Mouse (Mus musculus) inflammation-experienced regulatory T-cells, adult 6 months (primary cell): ENCODE results near the gene Gpld1. TPM values are rescaled to one million over a fixed set of nuclear protein-coding genes. Genes with fewer than 3 reads are reported as not detected.
A peak's percentile ranks its signal among the peaks of the same experiment; 100 is the strongest.

Experiments
- ATAC-seq: one replicate; pipeline ENCODE4 v1.8.0; 2017
- polyA plus RNA-seq, 3 experiments: library from polyadenylated mRNA; unstranded; fragments of 100-300 nt; shearing (Covaris generic); gene quantifications; one replicate each; pipeline ENCODE4 v1.2.1; 2017

The Gpld1 gene
- polyA plus RNA-seq: 1 to 10 TPM; 1.0 to 3.3 (median 1.9) TPM

- ATAC-seq: no peak
These were observed at the start of gene Gpld1 for GRCm38 (mm10) chr13:24942512-24943282. Gene Gpld1 (plus strand): TSS chr13:24943152.

DNA sequence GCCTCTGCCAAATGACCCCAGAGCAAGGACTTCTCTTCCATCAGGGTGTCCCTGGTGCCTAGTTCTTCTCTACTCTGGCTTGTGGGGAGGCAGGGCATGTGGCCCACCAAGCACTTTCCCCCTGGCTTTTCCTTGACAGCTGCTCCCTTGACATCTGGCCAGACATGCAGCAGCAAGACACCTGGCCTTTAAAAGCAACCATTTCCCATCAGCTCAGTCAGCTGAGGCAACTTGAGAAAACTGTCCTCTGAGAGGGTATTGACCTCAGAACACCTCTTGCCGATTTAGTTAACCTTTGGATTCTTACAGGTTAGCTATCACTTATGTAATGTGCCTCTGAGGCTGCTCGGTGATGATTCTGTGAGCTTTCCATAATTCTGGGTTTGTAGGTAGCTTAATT, 49.1 kb upstream of the Gpld1 start:
- no peak for ATAC-seq

DNA sequence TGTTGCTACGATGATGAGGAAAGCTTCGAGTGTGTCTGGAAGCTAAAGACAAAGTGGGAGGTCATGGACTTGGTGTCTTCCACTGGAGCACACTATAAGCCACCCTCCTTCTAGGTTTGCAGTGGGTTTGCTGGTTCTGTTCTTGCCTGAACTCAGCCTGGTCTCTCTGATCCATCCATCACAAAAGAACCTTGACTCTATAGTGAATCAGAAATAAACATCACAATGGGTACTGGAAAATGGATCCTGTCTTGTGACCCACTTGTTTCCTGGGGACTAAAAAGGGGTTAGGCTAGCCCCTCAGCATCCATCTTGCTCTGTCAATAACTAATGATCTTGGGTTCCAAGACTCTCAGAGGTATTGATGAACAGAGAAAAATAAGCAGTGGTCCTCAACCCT, 41.0 kb upstream of the Gpld1 start:
- no peak for ATAC-seq

DNA sequence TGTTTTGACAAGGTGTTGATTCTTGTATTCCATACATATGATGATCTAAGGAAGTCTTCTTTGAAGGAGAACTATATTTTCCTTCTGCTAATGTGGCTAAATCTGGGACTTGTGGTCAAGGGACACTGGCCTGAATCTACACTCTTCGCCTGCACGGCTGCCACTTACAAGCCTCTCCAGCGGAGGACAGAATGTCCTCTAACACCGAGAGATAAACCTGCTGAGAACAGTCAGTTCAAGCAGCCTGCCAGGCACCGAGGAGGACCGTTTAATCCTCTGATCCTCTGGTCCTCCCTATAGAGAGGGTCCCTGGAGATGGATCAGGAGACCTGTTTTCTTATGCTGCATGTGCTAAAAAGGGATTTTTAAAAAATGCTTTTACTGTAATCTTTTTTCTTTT, 39.5 kb upstream of the Gpld1 start:
- ATAC-seq: no peak

- ATAC-seq: no peak
These were observed 37.5 kb upstream of the Gpld1 start for GRCm38 (mm10) chr13:24905422-24905821.

- ATAC-seq: no peak
These were observed 36.0 kb upstream of the Gpld1 start for GRCm38 (mm10) chr13:24906831-24907570.

- ATAC-seq: no peak
These were observed 33.8 kb upstream of the Gpld1 start for GRCm38 (mm10) chr13:24909112-24909511.

DNA sequence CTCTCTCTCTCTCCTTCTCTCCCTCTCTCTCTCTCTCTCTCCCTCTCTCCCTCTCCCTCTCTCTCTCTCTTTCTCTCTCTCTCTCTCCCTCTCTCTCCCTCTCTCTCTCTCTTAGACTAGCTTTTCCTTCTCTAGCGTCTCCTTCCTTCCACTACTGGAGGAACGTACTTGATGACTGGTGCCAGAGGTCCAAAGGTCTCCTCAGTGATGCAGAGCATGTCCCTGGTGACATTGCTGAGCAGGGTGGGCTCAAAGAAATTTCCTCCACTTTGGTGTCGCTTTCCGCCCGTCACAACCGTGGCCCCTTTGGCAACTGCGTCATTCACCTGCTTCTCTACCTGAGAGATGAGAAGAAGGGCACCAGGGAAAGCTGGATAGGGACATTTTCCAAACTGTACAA, 29.4 kb upstream of the Gpld1 start:
- ATAC-seq: no peak

DNA sequence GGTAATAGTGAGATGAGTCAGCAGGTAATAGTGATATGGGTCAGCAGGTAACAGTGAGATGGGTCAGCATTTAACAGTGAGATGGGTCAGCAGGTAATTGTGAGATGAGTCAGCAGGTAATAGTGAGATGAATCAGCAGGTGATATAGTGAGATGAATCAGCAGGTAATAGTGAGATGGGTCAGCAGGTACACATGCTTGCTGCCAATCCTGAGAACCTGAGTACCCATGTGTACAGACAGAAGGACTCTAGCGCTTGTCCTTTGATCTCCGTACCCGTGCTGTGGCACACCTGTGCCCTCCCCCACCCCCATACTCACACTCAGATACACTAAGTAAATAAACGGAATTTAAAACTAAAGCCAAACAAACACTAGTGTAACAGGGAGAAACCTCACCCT, 28.0 kb upstream of the Gpld1 start:
- no peak for ATAC-seq

DNA sequence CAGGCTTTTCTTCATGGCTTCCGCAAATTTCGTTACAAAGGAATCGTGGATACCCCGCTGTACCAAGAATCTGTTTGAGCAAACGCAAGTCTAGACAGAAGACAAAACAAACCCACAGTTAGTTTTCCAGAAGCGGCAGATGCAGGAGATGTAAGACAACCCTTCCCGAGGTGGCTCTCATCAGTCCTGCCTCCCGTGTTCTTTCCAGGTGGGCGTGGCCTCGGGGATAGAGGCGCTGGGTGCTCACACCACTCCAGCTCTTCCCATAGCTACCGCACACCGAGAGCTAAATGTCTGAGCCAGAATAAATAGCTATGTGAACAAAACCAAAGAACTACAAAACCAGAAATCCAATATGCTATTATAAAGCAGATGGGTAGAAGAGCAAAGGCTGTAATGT, 27.1 kb upstream of the Gpld1 start:
- no peak for ATAC-seq

DNA sequence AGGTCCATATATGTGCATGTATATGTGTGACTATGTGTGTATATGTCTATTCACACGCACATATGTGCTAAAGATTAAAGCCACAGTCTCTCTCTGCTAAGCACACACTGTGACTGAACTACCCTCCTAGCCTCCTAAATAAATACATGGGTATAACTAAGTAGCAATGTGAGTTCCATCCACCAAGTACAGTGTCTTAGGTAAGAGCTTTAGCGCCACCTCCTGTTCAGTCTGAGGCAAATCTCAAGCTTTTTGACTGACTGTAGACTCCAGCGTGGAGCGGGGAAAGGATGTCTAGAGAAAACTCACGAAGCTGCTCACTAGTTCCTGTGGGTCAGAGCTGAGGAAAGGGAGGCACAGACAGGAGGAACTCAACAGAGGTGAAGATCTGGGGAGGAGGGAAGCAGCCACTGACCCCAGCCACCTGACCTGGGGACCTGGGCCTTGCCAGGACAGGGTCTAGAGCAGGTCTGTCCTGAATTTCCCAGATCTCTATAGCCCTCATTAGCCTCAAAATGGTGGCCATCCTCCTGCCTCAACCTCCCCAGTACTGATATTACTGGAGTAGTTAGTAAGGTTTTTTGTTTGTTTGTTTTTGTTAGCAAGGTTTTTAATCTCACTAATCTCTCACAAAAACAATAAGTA, 22.5 kb upstream of the Gpld1 start:
- ATAC-seq: peak; percentile 86

DNA sequence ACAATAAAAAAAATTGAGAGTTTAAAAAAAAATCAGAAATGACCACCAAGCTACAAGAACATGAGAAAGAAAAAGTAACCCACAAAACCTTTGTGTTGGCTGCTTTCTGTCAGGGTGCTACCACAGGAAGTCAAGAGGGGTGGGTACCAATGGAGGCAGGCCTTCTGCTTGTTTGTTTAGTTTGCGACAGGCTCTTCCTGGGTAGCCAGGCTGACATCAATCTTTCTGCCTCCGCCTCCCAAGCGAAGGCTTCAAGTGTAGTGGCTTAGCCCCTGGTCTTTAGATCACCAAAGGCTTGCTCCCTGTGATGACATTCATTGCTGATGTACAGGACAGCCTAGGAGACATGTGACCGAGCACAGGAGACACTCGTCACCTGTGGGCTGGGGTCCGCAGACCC, 21.7 kb upstream of the Gpld1 start:
- peak; percentile 63 for ATAC-seq

GRCm38 (mm10) chr13:24923991-24924390, 19.0 kb upstream of the Gpld1 start:
- no peak for ATAC-seq

- ATAC-seq: no peak
These were observed 12.4 kb upstream of the Gpld1 start for GRCm38 (mm10) chr13:24930591-24930990.

GRCm38 (mm10) chr13:24933199-24933598, 9.8 kb upstream of the Gpld1 start:
- ATAC-seq: no peak

- ATAC-seq: no peak
These were observed 6.2 kb upstream of the Gpld1 start for GRCm38 (mm10) chr13:24936772-24937107.

DNA sequence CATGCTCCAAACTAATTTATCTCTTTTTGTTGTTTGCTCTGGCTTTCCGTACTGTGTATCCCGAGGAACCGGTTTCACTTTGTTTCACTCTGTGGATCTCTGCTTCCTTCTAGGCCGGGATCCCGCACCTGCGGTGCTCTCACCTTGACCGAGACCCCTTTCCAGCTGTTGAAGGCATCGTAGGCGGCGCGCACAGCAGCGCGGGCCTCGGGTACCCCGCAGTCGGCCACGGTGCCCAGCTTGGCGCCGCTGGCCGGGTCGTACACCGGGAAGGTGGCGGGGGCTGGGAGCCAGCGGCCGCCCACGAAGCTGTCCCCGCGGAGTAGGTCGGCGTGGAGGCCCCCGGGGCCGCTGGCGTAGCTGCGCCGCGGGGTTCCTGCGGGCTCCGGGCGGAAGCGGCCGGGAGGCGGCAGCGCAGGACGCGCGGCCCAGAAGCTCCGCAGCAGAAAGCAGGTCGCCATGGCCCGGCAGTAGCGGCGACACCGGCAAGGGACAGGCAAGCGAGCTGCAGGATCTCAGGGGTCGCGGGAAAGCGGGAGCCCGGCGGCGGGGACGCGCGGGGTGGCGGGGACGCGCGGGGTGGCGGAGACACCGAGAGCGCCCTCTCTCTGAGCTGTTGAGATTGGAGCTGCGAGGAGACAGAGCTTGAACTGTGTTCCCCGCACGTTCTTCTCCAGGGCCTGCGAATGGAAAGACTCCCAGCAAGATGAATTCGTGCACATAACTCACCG, 5.7 kb upstream of the Gpld1 start, which contains the start of gene Aldh5a1:
Gene Aldh5a1, minus strand, starts transcription at position 554 of the 731 bp plus-strand sequence.
- peak; percentile 58 for ATAC-seq

DNA sequence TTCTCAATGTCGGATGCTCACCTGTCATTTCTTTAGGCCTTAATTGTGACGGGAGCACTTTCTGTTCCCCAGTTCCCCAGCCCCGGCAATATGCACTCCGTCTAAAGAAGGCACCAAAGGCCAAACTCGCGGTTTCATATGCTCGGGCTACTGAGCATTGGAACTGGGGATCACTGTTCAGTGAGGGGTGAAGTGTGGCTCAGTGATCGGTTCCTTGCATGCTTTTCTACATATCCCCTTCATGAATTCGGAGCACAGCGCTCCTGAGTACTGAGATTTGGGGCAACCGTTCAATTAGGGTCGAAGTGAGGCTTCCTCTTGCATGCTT, 5.1 kb upstream of the Gpld1 start:
- peak; percentile 18 for ATAC-seq

GRCm38 (mm10) chr13:24938683-24939082, 4.3 kb upstream of the Gpld1 start:
- peak; percentile 38 for ATAC-seq

GRCm38 (mm10) chr13:24939472-24939871, 3.5 kb upstream of the Gpld1 start:
- ATAC-seq: no peak

- ATAC-seq: no peak
These were observed 351 bp downstream of the Gpld1 start for GRCm38 (mm10) chr13:24943303-24943702.

- ATAC-seq: no peak
These were observed 2.6 kb downstream of the Gpld1 start for GRCm38 (mm10) chr13:24945567-24945966.

- ATAC-seq: no peak
These were observed 4.2 kb downstream of the Gpld1 start for GRCm38 (mm10) chr13:24947158-24947557.
